Comparison of ENCODE assay signal across 17 mouse cellular contexts in the genomic region with DNA sequence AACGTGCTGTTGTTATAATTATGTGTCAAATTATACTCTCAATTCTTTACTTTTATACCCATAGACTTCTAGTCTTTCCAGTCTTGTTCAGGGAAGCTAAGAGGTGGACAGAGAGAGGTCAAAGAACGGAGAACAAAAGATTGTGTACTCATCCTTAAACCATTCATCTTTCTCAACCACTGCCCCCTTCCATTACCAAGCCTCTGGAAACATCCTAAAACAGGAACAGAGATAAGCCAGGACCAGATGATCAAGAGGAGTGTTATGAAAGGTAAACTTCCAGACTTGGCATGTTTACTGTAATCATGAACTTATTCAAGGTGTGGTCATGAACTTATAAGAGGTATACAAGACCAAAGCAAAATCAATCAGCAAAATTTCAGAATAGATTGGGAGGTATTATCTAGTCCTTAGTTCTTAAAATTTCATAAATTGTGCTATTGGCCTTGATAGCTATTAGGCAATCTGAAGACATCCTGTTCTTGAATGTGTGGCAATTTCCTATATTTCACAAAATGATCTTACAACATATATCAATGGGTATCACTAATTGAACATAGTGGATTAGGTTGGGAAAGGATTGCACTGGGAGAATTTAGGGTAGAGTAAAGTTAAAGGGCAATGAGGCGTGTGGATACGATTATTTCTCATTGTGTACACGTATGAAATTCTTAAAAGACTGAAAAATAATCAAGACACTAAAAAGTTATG.
"Had no signal": no experiment of that assay in that cellular context is flagged by ENCODE, and none has a peak within 500 bp of the region (broad histone marks: within the 10 kb centered on the region; RNA-seq: fewer than 3 reads in every experiment).

No protein-coding gene starts in this region.

- ATAC-seq: hindbrain, postnatal 0 days; intestine, embryonic 16.5 days had no signal

- DNase-seq: gastrocnemius, adult 2 months; gastrocnemius, postnatal 10 days; gastrocnemius, postnatal 25 days; heart, adult 18-20 months; heart, postnatal 10 days; heart, postnatal 4 days; kidney, adult 18-20 months; kidney, adult 8-10 months; kidney, postnatal 10 days; kidney, postnatal 25 days; kidney, postnatal 4 days; layer of hippocampus, adult 9-11 months; layer of hippocampus, postnatal 36 days; liver; liver, embryonic 13.5 days had no signal
